Mouse (Mus musculus) thymus, postnatal 10 days (tissue): ENCODE results near the gene Chrna4.

Experiments
- DNase-seq, 2 experiments: peaks; one replicate each; pipeline ENCODE4 v3.0.0; 2021; ENCODE audit warnings: low spot score in 2 of 2

The Chrna4 gene

DNA sequence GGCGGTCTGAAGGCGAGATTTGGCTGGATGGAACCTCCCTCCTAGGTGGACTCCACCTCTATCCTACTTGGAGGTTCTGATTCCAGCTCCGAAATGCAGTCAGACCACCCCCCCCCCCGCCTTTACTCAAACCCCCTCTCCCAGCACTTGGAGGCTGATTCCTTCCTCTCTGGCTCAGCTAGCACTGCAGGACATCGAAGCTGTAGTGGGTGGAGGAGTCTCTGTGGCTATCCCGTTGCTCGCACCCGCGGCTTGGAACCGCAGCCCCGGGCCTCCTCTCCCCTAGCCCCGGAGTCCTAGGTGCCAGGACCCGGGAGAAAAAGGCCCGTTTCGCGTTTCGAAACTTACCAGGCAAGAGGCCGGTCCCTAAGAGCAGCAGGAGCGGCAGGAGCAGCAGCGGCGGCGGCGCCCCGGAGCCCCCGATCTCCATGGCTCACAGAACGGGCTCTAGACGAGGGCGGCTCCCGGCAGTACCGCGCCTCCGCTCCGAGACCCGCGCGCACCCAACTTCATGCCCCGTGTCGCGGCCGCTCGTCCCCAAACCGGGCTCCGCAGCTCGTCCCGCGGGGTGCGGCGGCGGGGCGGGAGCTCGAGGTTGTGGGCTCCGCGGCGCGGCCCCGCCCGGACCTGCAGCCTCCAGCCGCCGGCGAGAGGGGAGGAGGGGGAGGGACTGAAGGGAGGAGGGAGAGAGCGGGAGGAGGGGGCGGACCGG is 4.5 kb downstream of the Chrna4 start:
- no peak for DNase-seq

DNA sequence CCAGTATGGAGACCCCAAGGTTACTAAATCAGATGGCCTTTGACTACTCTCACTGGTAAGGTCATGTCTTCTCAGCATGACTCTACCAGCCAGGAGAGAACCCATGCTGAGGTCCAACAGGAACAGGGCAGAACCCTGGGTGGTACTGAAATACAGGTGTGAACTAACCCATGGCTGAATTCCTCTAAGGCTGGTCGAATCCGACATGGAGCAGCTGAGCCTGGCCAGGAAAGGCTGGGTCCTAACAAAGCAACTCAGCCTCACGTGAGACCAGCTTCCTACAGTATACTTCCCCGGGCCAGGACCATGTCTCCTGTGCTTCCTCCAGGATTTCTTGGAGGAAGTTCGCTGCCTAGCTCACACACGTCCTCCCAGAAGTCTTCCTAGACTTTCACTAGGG is 6.8 kb downstream of the Chrna4 start:
- no peak for DNase-seq

DNA sequence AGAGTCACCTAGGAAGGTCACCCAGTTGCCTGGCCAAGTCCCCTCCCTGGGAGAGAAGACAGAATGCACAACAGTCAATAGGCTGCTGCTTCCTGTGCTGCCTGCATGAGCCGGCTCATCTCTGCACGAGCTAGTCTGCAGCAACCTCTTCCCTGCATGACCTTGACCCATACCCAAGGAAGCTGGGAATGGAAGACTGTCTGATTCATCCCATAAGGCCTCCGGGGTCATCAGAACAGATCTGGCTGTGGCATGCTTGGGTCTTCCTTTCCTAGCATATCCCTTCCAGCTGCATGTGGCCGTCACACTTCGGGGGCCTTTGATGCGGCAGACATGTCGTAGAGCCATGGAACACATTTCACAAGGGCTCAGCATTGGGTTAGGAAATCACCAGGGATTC is 8.2 kb downstream of the Chrna4 start:
- no peak for DNase-seq

GRCm38 (mm10) chr2:181033310-181033709 is 10.0 kb downstream of the Chrna4 start:
- no peak for DNase-seq

DNA sequence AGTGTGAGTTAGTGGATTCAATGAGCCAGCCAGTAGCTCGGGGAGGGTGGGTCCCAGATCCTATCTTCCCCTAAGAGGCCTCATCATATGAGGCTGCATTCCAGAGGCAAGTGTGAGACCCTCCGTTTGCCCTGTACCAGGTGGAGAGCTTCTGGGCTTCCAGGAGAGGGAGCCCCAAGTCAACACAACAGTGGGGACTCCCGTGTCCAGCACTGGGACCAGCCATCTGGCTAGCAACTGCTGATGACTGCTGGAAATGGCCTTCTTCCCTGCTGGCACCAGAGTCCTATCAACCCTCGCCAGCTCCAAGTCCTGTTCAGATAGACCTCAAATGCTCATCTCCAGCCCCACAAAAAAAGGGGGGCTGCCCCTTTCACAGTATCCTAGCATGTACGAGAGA is 10.9 kb downstream of the Chrna4 start:
- no peak for DNase-seq

GRCm38 (mm10) chr2:181031406-181031934 is 11.9 kb downstream of the Chrna4 start:
- no peak for DNase-seq

GRCm38 (mm10) chr2:181008339-181008738 is 35.0 kb downstream of the Chrna4 start:
- no peak for DNase-seq

GRCm38 (mm10) chr2:181007054-181007453 is 36.3 kb downstream of the Chrna4 start:
- no peak for DNase-seq

- DNase-seq, result no peak
These were observed 46.4 kb downstream of the Chrna4 start for GRCm38 (mm10) chr2:180996905-180997304.

DNA sequence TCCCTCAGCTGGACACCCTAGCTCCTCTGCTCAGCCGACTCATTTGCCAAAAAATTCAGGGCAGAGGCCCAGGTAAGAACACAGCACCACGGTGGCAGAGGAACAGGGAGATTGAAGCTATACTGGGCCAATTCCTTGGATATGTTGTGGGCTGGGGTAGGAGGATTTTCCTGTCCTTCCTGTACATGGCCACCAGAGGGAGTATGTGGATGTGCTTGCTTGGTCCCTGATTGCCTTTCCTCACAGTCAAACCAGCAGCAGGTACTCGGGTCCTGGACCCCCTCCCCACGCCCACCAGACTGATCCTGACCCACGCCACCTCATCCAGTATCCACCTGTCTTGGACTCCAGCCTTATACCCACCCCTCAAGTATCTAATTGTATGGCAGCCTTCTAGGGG is 46.9 kb downstream of the Chrna4 start:
- peak in 1 of 2 experiments; percentile 24 for DNase-seq

DNA sequence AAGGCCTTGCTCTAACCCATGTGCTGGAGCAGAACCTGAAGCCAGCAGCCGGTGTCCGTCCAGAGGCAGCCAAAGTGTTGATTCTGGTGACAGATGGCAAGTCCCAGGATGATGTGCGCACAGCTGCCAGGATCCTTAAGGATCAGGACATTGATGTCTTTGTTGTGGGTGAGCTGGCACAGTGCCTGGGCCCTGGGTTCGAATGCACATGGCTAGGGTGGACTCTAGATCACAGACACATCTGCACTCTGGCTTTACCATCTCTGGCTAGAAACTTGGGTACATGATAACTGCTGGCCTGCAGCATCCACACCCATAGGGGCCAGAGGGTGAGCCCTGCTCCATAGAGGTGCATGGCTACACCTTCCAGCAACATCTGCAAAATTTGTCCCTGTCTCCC is 47.9 kb downstream of the Chrna4 start:
- DNase-seq, result no peak

GRCm38 (mm10) chr2:180994360-180994759 is 49.0 kb downstream of the Chrna4 start:
- DNase-seq, result no peak

GRCm38 (mm10) chr2:180990347-180990746 is 53.0 kb downstream of the Chrna4 start:
- no peak for DNase-seq

DNA sequence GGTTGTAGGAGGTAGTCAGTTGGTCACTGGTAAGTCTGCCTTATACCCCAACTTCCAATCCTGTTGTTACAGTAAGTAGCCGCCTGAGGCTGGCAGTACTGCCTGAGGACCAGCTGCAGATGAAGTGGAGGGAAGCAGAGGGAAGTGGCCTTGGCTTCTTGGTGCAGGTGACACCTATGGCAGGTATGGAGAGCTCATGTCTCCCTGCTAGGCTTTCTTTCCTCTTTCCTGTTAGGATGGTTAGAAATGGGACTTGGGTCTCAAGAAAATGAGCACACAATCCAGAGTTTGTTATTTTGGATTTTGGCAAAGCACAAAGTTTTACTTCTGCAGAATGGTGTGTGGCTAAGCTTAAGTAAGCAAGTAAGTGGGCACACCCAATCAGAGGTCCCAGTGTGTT is 54.4 kb downstream of the Chrna4 start:
- no peak for DNase-seq

GRCm38 (mm10) chr2:180988347-180988913 is 54.9 kb downstream of the Chrna4 start:
- no peak for DNase-seq

- no peak for DNase-seq
These were observed 55.8 kb downstream of the Chrna4 start for GRCm38 (mm10) chr2:180987432-180988030.

GRCm38 (mm10) chr2:180987001-180987400 is 56.3 kb downstream of the Chrna4 start:
- DNase-seq, result no peak

- DNase-seq, result no peak
These were observed 56.9 kb downstream of the Chrna4 start, which contains the start of gene Col20a1 for GRCm38 (mm10) chr2:180986449-180986848. Gene Col20a1, plus strand, starts transcription at chr2:180986535.

DNA sequence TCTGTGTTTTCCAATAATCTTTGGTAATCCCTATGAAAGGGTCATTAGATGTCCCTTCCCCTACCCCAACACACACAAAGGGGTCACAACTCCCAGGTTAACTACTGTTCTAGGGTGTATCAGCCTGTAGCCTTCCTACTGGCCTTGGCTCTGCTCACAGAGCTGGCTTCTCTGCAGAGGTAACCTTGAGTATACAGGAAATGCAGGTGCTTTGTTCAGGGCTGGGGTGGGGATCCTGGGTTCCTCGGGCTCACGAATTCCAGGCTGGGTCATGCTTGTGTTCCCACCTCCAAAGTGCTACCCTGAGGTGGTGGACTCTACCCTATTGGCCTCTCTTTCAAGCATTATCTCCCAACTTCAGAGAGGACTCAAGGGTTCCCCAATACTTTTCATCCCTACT is 57.7 kb downstream of the Chrna4 start:
- no peak for DNase-seq

DNA sequence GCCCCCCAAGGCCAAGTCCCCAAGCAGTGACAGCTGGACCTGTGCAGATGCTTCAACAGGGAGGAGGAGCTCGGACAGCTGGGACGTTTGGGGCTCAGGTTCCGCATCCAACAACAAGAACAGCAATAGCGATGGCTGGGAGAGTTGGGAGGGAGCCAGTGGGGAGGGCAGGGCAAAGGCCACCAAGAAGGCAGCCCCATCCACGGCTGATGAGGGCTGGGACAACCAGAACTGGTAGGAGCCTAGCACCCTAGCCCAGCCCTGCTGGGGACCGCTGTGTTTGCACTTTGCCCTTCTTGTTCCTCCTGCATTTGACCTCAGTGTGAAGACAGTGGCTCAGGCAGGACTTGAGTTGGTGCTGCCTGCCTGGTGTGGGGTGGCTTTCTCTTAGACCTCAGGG is 62.2 kb downstream of the Chrna4 start:
- DNase-seq, result no peak
